In the genomic region with DNA sequence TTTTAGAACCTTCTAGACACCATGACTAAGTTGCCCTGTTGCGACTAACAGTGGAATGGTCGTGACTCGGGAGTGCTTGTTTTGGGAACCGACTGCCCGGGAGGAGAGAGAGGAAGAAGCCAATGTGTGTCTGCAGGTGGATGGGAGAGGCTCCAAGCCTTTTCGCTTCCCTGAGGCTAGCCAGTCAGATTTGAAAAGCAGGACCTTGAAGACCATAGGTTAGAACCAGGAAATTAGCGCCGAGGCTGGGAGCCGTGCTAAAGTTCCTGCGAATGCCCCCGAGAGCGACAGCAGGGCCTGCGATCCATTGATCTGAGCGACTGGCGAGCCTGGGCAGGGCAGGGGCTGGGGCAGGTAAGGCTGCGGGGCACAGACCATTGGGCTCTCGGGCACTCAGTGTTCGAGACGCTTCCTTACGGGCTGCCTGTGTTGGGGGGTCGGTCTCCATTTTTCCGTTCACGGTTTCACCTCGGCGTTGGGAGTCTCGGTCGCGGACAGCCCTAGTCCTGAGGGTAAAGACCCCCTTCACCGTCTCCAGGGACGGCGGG, we compare ENCODE assay signal across 8 mouse cellular contexts. TPM values are rescaled to one million over a fixed set of nuclear protein-coding genes. Genes with fewer than 3 reads are reported as not detected.
DNase-seq lines count a peak whose midpoint lies in the region; ATAC-seq and TF ChIP-seq lines count a peak whose summit lies in the region.

Jarid2 (plus strand) TSS at position 51 of the 548 bp plus-strand sequence.

- H3K9me3 ChIP-seq in ES-Bruce4 (replicated peaks; ENCODE audit: control insufficient read depth, insufficient read depth, low read length, poor library complexity, severe bottlenecking), result no peaks in the 10 kb centered on the region
- no peaks in the 10 kb centered on the region for H3K9me3 ChIP-seq in forebrain, embryonic 11.5 days (ENCODE audit: control insufficient read depth, low read length)
- no peaks in the 10 kb centered on the region for H3K9me3 ChIP-seq in lung, embryonic 14.5 days (ENCODE audit: low read depth, low read length)

- TF ChIP-seq EP300 in ES-Bruce4 (IDR thresholded peaks at IDR 0.05; ENCODE audit: insufficient read depth, low read depth, low read length), result 0 out of 2 replicates have a peak, but pooled peaks have one; percentile 30

- no peaks in the 10 kb centered on the region for H3K27me3 ChIP-seq in ES-Bruce4 (ENCODE audit: control insufficient read depth, insufficient read depth, low read length, poor library complexity, severe bottlenecking)
- H3K27me3 ChIP-seq in forebrain, embryonic 11.5 days (ENCODE audit: control insufficient read depth, insufficient read depth, low read length), result no peaks in the 10 kb centered on the region
- H3K27me3 ChIP-seq in lung, embryonic 14.5 days (ENCODE audit: insufficient read depth, low read length), result no peaks in the 10 kb centered on the region

- TF ChIP-seq POLR2A in ES-Bruce4 (IDR thresholded peaks at IDR 0.05; ENCODE audit: insufficient read depth, low read length), result no peak
- TF ChIP-seq POLR2A in bone marrow macrophage, adult 2 months (IDR thresholded peaks at IDR 0.05; ENCODE audit: borderline replicate concordance, low read depth, low read length), result no peak
- no peak for TF ChIP-seq POLR2A in olfactory bulb, adult 2 months (IDR thresholded peaks at IDR 0.05; ENCODE audit: insufficient read depth, low read depth, low read length)

- no peaks in the 10 kb centered on the region for H3K4me1 ChIP-seq in ES-Bruce4 (ENCODE audit: control insufficient read depth, insufficient read depth, low read length)
- peaks cover 17% of the 10 kb centered on the region for H3K4me1 ChIP-seq in bone marrow macrophage, adult 2 months (ENCODE audit: control insufficient read depth, insufficient read depth, low read length)
- peaks cover 11% of the 10 kb centered on the region; the same call in 1 of the 2 replicates for H3K4me1 ChIP-seq in forebrain, embryonic 11.5 days (replicated peaks; ENCODE audit: control insufficient read depth, insufficient read depth, low read length)
- no peaks in the 10 kb centered on the region for H3K4me1 ChIP-seq in lung, embryonic 14.5 days (ENCODE audit: insufficient read depth)
- peaks cover 5% of the 10 kb centered on the region for H3K4me1 ChIP-seq in olfactory bulb, adult 2 months (ENCODE audit: control insufficient read depth, insufficient read depth, low read length)

- no peak for TF ChIP-seq CTCF in ES-Bruce4 (IDR thresholded peaks at IDR 0.05; ENCODE audit: low read depth, low read length)
- TF ChIP-seq CTCF in bone marrow macrophage, adult 2 months (IDR thresholded peaks at IDR 0.05; ENCODE audit: low read depth, low read length), result no peak
- TF ChIP-seq CTCF in lung, embryonic 14.5 days (IDR thresholded peaks at IDR 0.05; ENCODE audit: low read depth), result no peak
- TF ChIP-seq CTCF in olfactory bulb, adult 2 months (IDR thresholded peaks at IDR 0.05; ENCODE audit: insufficient read depth, low read depth, low read length), result no peak

- peak within 1 kb of the TSS; percentile 87 for H3K27ac ChIP-seq in ES-Bruce4 (ENCODE audit: insufficient read depth, low read length)
- peak within 1 kb of the TSS; percentile 72 for H3K27ac ChIP-seq in bone marrow macrophage, adult 2 months (ENCODE audit: insufficient read depth, low read depth, low read length)
- peak within 1 kb of the TSS; percentile 72 for H3K27ac ChIP-seq in forebrain, embryonic 11.5 days (ENCODE audit: low read depth, low read length)
- H3K27ac ChIP-seq in lung, embryonic 14.5 days (ENCODE audit: low read depth), result peak within 1 kb of the TSS; percentile 81
- H3K27ac ChIP-seq in olfactory bulb, adult 2 months (ENCODE audit: insufficient read depth, low read depth, low read length), result peak within 1 kb of the TSS; percentile 22; the same call in 1 of the 2 replicates

- intact Hi-C loops in heart, postnatal 14 days (cut with DNase I), result loop anchor here (5.0 to 10.0 kb wide), 3 partner anchors 97 to 317 kb away; no protein-coding TSS in a partner anchor

- H3K4me2 ChIP-seq in forebrain, embryonic 11.5 days (ENCODE audit: low read depth, low read length, severe bottlenecking), result peak within 1 kb of the TSS; percentile 94
- H3K4me2 ChIP-seq in lung, embryonic 14.5 days, result peak within 1 kb of the TSS; percentile 93

- no peaks in the 10 kb centered on the region for H3K36me3 ChIP-seq in ES-Bruce4 (ENCODE audit: control insufficient read depth, insufficient read depth, low read length, poor library complexity, severe bottlenecking)
- no peaks in the 10 kb centered on the region for H3K36me3 ChIP-seq in forebrain, embryonic 11.5 days (ENCODE audit: control insufficient read depth, insufficient read depth, low read length)
- no peaks in the 10 kb centered on the region for H3K36me3 ChIP-seq in lung, embryonic 14.5 days (ENCODE audit: insufficient read depth)

- peak within 1 kb of the TSS; percentile 97 for H3K9ac ChIP-seq in ES-Bruce4 (ENCODE audit: low read depth, poor library complexity, severe bottlenecking)
- H3K9ac ChIP-seq in forebrain, embryonic 11.5 days (ENCODE audit: low read length), result peak within 1 kb of the TSS; percentile 86
- peak within 1 kb of the TSS; percentile 87 for H3K9ac ChIP-seq in lung, embryonic 14.5 days

- 0 out of 2 replicates have a peak, but pooled peaks have one; percentile 0 for ATAC-seq in forebrain, embryonic 11.5 days (replicated peaks; ENCODE audit: low FRiP score)
- no peak for ATAC-seq in lung, embryonic 14.5 days (ENCODE audit: insufficient read depth)

- H3K4me3 ChIP-seq in ES-Bruce4 (ENCODE audit: low read depth, low read length), result peak within 1 kb of the TSS; percentile 71
- H3K4me3 ChIP-seq in bone marrow macrophage, adult 2 months (ENCODE audit: insufficient read depth, low read length), result peak within 1 kb of the TSS; percentile 94
- H3K4me3 ChIP-seq in forebrain, embryonic 11.5 days (ENCODE audit: low read depth, low read length), result peak within 1 kb of the TSS; percentile 74
- H3K4me3 ChIP-seq in lung, embryonic 14.5 days (ENCODE audit: low read depth, low read length), result peak within 1 kb of the TSS; percentile 71
- peak within 1 kb of the TSS; percentile 99 for H3K4me3 ChIP-seq in olfactory bulb, adult 2 months (ENCODE audit: insufficient read depth, low read depth, low read length)

- 1% methylated on average over 30 of the region's 31 CpGs for WGBS in forebrain, embryonic 11.5 days
- WGBS in large intestine, adult 2 months, result 7% methylated on average over 31 of the region's 31 CpGs
- 2% methylated on average over 31 of the region's 31 CpGs for WGBS in lung, embryonic 14.5 days
- 12% methylated on average over 31 of the region's 31 CpGs for WGBS in olfactory bulb, adult 2 months

- peak; percentile 79 for DNase-seq in forebrain, embryonic 11.5 days (ENCODE audit: low spot score)
- peak; percentile 45 to 48 for DNase-seq in heart, postnatal 14 days
- DNase-seq in large intestine, adult 2 months (ENCODE audit: low read depth, low spot score), result no peak
- peak; percentile 68 for DNase-seq in lung, embryonic 14.5 days
- no peak for DNase-seq in urinary bladder, adult 2 months (ENCODE audit: low spot score)

RNA-seq across cellular contexts. Expression of gene Jarid2, which starts in this region (rescaled TPM):
- 143 and 150 TPM in 2 replicates for polyA plus RNA-seq in ES-Bruce4 (2011; ENCODE audit: insufficient read depth, insufficient read length, low read depth, missing spikeins)
- polyA plus RNA-seq in bone marrow macrophage, adult 2 months (2012; ENCODE audit: insufficient read depth, insufficient read length, missing spikeins), result 41.4 and 45.8 TPM in 2 replicates
- 40.8 and 43.6 TPM in 2 replicates for polyA plus RNA-seq in forebrain, embryonic 11.5 days (2014; fragmentation: Nextera tagmentation; extraction: Ambion mirVana)
- 10 to 100 TPM; 46.7 to 50.0 TPM for total RNA-seq in heart, postnatal 14 days (2021)
- polyA plus RNA-seq in large intestine, adult 2 months (2012; rRNA removed), result 14.0 and 16.9 TPM in 2 replicates
- polyA plus RNA-seq in lung, embryonic 14.5 days (2014; fragmentation: Nextera tagmentation; extraction: Ambion mirVana), result 17.6 and 18.4 TPM in 2 replicates
- 107 TPM in 1 of 2 replicates, not detected in the other for polyA plus RNA-seq in olfactory bulb, adult 2 months (2012; ENCODE audit: insufficient read depth, insufficient read length, low replicate concordance, missing spikeins)
- polyA plus RNA-seq in urinary bladder, adult 2 months (2012; rRNA removed), result 15.2 and 17.8 TPM in 2 replicates

Comparison
In these comparisons a context has a peak if more than half of its experiments do, and no peak if none do; other contexts are left out.
1. H3K27ac ChIP-seq: peak in every context shown above with its lines; median percentile 87 in ES-Bruce4; 81 in lung, embryonic 14.5 days; 72 in bone marrow macrophage, adult 2 months; 72 in forebrain, embryonic 11.5 days; 22 in olfactory bulb, adult 2 months.
2. DNase-seq: peak in forebrain, embryonic 11.5 days (single experiment), heart, postnatal 14 days (2 of 2) and lung, embryonic 14.5 days (single experiment); none in large intestine, adult 2 months (single experiment) and urinary bladder, adult 2 months (single experiment).
3. Peak in every context shown above with its lines, with median percentiles within 50 percentile points of each other: H3K4me3 ChIP-seq and H3K9ac ChIP-seq.